Mouse (Mus musculus) heart, postnatal 25 days (tissue): Measurements from ENCODE around the gene Dcp1a. TPM values are rescaled to one million over a fixed set of nuclear protein-coding genes. Genes with fewer than 3 reads are reported as not detected.
"Not testable (repeated sequence)": the region's sequence is repeated elsewhere in the genome, so short reads cannot be mapped to it uniquely, and the experiment has no call there.

ENCODE experiments used
- DNase-seq: peaks from one replicate; pipeline ENCODE4 v3.0.0; 2022; ENCODE audit warnings: low spot score
- intact Hi-C: fragments of 180-260 bp; cut with DNase I; formaldehyde crosslinking; loops from one replicate; pipeline ENCODE4 v1.15.1; 2025
- total RNA-seq, 2 experiments: library from RNA; stranded (reverse); gene quantifications; 2 replicates each; pipeline ENCODE4 v1.2.3; 2021

Gene Dcp1a
- total RNA-seq, 2 experiments from 2014 or later, result 11.9 to 13.1 TPM

- no peak for DNase-seq
Observed at GRCm38 (mm10) chr14:30515931-30516723, 36.8 kb downstream of the Dcp1a start.

DNA sequence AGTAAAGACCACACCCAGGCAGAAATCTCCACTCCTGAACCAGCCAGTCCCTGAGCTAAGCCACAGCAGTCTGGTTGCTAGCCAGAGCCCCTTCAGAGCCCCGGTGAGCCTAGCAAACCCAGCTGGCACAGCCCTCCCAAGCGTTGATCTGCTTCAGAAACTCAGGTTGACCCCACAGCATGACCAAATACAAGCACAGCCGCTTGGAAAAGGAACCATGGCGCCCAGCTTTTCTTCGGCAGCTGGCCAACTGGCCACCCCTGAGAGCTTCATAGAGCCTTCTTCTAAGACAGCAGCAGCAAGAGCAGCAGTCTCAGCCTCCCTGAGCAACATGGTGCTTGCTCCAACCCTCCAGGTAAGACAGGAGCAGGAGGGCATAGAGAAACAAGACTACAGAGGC is 40.0 kb downstream of the Dcp1a start:
- intact Hi-C loops, result no loop called here
- no peak for DNase-seq

More at GRCm38 (mm10) chr14:30515931-30516723, 36.8 kb downstream of the Dcp1a start:
- intact Hi-C loops, result loop anchor here (2.0 kb wide), 1 partner anchor 379 kb away; no protein-coding TSS in a partner anchor

DNA sequence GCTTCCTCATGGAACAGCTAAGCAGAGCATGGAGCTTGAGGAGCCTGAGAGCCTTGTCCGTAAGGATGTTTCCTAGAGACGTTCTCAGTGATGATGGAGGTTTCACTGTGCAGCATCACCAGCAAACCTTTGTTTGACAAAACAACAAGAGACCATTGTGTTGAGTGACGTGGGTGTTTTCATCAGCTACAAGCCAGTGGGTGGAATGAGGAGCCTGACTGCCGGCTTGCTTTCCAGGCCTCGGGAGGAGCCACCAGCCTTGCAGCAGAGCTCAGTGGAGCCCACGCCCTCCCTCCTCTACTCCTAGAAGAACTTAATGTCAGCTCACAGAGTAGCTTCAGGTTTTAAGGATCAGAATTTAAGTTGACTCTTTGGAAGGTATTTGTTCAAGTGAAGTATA is 44.0 kb downstream of the Dcp1a start:
- DNase-seq, result no peak
- intact Hi-C loops, result no loop called here

DNA sequence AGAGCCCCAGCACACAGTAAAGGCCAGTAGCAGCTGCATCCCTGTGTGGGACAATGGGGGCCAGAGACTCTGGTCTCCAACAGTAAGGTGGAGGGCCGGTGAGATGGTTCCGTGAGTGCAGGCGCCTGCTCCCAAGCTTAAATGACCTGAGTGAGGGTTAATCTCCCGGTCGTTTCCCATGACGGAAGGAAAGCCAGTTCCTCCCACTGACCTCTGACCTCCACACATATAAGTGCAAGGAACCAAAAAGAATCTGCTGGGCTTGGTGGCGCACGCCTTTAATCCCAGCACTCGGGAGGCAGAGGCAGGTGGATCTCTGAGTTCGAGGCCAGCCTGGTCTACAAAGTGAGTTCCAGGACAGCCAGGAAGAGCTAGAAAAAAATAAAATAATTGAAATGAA is 49.1 kb downstream of the Dcp1a start:
- intact Hi-C loops, result no loop called here
- no peak for DNase-seq

GRCm38 (mm10) chr14:30528961-30529360 is 49.6 kb downstream of the Dcp1a start:
- intact Hi-C loops, result no loop called here
- no peak for DNase-seq

GRCm38 (mm10) chr14:30529454-30529853 is 50.1 kb downstream of the Dcp1a start:
- intact Hi-C loops, result no loop called here
- DNase-seq, result no peak

DNA sequence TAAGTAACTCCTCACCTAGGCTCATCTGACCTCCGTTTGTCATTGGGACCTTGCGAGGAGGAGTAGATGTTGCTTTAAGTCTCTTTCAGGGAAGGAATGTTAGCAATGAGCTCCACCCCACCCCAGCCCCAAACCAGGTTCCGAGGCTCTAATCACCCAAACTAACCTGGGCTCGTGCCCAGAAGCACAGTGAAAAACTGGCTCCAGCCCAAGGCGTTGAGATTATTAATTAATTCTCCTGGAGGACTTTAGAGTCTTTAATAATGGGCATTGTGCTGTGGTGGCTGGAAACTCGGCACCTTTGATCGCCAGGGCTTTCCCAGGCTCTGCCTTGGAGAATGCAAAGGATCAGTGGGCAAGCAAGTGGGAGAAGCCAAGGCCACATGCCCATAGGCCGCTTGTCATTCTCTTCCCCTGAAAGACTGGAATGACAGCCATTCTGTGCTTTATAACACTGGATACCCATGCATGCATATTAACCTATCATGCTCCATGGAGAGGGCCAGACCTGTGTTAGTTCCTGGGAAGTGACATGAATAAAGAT is 51.5 kb downstream of the Dcp1a start:
- intact Hi-C loops, result loop anchor here (5.0 kb wide), 1 partner anchor 42 kb away; no protein-coding TSS in a partner anchor
- no peak for DNase-seq

DNA sequence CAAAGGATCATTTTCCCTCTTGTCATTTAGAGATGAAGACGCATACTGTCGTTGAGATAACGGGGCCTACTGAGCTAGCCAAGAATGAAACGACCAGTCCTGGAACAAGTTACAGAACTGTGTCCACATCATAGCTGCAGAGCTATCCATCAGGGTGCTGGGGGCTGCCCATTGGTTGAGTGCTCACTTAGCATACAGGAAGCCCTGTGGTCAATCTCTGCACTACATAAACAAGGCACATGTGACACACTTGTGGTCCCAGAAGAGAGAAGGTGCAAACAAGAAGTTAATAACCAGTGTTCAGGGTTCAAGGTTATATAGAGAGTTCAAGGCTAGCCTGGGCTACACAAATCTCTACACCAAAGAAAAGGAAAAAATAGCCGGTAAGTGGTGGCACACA is 52.1 kb downstream of the Dcp1a start:
- intact Hi-C loops, result loop anchor here (5.0 kb wide), 1 partner anchor 41 kb away; no protein-coding TSS in a partner anchor
- no peak for DNase-seq

DNA sequence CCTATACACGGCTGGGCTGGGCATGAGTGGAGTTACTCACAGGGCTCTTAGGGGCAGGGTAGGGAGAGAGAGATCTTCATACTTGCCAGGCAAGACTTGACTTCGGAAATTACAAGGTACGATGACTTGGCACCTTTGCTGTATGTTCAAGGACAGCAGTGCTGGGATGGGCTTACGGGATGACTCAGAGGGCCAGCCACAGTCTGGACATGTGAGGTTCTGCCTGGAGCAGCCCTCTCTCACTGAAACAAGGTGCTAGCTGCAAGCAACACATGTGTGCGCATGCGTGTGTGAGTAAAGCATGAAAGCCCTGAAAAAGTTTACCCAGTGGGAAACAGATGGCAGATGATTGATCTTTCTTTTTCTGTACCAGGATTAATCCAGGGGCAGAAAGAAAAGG is 52.6 kb downstream of the Dcp1a start:
- intact Hi-C loops, result loop anchor here (5.0 kb wide), 1 partner anchor 40 kb away; no protein-coding TSS in a partner anchor
- no peak for DNase-seq

- intact Hi-C loops, result loop anchor here (5.0 kb wide), 1 partner anchor 38 kb away; no protein-coding TSS in a partner anchor
- DNase-seq, result no peak
Observed at GRCm38 (mm10) chr14:30533780-30534450, 54.6 kb downstream of the Dcp1a start.

- intact Hi-C loops, result no loop called here
- peak; percentile 47 for DNase-seq
Observed at GRCm38 (mm10) chr14:30541541-30541940, 62.2 kb downstream of the Dcp1a start.

DNA sequence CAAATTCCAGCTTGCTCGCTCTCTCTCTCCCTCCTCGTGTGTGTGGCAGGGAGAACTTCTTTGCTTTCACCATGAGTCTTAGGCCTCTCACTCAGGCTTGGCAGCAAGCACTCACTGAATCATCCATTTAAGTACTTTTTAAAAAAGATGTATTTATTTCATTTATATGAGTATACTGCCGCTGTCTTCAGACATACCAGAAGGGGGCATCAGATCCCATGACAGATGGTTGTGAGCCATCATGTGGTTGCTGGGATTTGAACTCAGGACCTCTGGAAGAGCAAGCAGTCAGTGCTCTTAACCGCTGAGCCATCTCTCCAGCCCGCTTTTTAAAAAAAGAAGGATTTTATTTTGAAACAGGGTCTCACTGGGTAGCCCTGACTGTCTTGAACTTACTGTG is 64.0 kb downstream of the Dcp1a start:
- DNase-seq, intact Hi-C loops: not testable (repeated sequence)

DNA sequence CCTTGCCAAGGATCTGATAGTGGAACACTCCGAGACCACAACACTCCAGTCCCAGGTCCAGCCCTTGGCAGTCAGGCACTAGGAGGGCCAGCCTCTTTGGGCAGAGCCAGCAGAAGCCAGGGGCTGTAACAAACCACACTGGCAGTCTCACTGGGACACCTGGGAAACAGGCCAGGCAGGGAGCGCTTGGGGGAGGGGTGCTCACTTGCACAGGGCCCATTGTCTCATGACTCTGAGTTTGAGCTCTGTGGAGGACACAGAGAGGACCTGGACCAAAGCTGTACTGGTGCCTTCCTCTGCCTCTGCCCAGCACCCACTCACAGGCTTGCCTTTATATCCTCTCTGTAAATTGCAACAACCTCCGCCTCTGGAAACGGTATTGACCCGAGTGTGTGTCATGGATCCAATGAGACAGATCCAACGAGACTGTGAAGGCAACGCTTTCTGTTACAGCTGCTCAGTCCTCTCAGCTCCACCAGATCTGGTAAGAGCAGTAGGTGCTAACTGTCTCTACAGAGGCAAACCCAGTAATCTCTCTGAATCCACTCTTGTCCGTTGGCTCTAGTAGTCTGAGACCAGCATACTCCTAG is 68.9 kb downstream of the Dcp1a start, which contains the start of gene Tkt:
Tkt (plus strand) TSS at position 229 of the 590 bp plus-strand sequence.
- peak; percentile 66 for DNase-seq
- intact Hi-C loops, result loop anchor here (5.0 kb wide), 1 partner anchor 71 kb away; the partner anchor contains the start of gene Dcp1a

- DNase-seq, result peak; percentile 91
- intact Hi-C loops, result loop anchor here (5.0 kb wide), 1 partner anchor 72 kb away; the partner anchor contains the start of gene Dcp1a
Observed at GRCm38 (mm10) chr14:30548965-30549776, 69.8 kb downstream of the Dcp1a start.

DNA sequence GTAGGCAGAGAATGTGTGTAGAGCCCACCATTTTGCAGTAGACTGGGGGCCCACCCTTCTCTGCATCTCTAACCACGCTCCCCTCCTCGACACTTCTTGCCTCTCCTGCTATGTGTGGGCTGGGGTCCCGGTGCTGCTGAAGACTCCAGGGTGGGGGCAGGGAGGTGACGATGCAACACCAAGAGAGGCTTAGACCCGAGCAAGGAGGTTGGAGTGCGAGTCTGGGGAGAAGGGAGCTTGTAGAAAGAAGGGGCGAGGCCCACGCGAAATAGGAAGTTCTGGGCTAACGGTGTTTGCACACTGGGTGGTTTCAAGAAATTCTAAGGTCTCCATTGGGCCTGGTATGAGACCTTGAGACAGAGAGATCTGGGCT is 70.4 kb downstream of the Dcp1a start:
- intact Hi-C loops, result loop anchor here (5.0 kb wide), 1 partner anchor 72 kb away; the partner anchor contains the start of gene Dcp1a
- DNase-seq, result no peak

GRCm38 (mm10) chr14:30550232-30551070 is 71.1 kb downstream of the Dcp1a start:
- intact Hi-C loops, result no loop called here
- no peak for DNase-seq

DNA sequence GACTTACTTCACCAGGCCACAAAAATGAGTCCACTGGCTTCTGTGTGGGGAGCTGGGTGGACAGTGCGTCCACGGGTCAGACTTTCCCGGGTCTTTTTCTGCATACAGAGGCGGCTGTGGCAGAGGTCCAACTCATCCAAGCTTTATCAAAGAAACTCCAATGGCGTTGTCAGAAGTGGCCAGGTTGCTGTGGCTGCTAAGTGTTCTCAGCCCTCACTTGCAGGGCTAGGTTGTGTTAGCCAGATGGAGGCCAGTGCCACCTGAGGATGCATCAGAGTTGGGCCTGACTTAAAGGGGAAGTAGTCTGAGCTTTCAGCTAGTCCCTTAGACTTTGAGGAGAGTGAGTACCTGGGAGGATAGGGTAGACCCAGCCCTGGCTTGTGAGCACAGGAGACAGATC is 72.2 kb downstream of the Dcp1a start:
- no peak for DNase-seq
- intact Hi-C loops, result no loop called here

GRCm38 (mm10) chr14:30551981-30552380 is 72.6 kb downstream of the Dcp1a start:
- DNase-seq, result no peak

More at GRCm38 (mm10) chr14:30551981-30552380, 72.6 kb downstream of the Dcp1a start:
- intact Hi-C loops, result no loop called here
